15 mouse cellular contexts compared by ENCODE assay signal in the genomic region with DNA sequence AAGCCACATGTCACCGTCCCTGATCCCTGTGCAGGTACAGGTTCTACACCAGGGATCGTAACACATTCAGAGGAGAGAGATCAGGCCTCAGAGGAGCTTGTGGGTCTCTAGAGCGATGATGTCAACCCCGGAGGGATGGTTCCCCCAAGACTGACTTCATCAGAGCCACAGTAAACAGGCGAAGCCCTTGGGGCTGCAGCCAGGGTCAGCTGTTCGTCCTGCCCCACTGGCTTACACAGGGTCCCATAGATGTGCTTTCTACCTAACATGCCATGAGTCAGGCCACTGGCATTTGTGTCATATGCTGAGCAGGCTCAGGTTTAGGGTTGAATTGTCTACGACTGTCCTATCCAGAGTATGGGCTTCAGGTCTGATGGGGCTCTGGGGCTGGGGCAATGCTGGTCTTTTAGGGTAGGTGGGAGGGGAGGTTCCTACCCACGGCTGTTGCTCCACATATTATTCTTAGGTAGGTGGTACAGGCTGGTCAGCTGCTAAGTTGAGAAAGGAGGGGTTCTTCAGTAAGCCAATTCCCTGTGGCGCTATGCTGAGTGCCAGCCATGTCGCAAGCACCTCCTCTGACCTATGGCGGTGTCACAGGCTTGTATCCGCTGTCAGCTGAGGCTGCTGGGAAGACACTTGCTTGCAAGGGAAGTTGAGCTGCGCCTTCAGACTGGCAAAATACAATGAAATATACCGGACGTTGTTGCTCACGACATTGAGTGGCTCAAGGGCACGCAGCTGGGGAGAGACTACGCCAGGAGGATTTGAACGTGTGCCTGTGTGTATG.
DNase-seq lines count a peak whose midpoint lies in the region; ATAC-seq and TF ChIP-seq lines count a peak whose summit lies in the region.
"Had no signal": no experiment of that assay in that cellular context is flagged by ENCODE, and none has a peak within 500 bp of the region (broad histone marks: within the 10 kb centered on the region; RNA-seq: fewer than 3 reads in every experiment).

No protein-coding gene starts in this region.

- no peak for TF ChIP-seq CTCF in lung, adult 2 months (IDR thresholded peaks at IDR 0.05; ENCODE audit: insufficient read depth, low read length)
- TF ChIP-seq CTCF in lung, embryonic 14.5 days (IDR thresholded peaks at IDR 0.05; ENCODE audit: low read depth): no peak

- no peak overlapping the region for H3K4me3 ChIP-seq in hindbrain, embryonic 12.5 days
- no peak overlapping the region for H3K4me3 ChIP-seq in hindbrain, embryonic 14.5 days (replicated peaks; ENCODE audit: low read length)
- no peak overlapping the region for H3K4me3 ChIP-seq in lung, adult 2 months (replicated peaks; ENCODE audit: extremely low read depth, low read depth, low read length)
- no peak overlapping the region for H3K4me3 ChIP-seq in lung, embryonic 14.5 days (ENCODE audit: low read depth, low read length)
- H3K4me3 ChIP-seq: embryonic facial prominence, embryonic 10.5 days; forebrain, embryonic 10.5 days; limb, embryonic 12.5 days; neural tube, embryonic 13.5 days had no signal

- 90% methylated on average over 19 of the region's 19 CpGs for WGBS in hindbrain, embryonic 12.5 days
- WGBS in hindbrain, embryonic 14.5 days: 87% methylated on average over 19 of the region's 19 CpGs
- 62% methylated on average over 19 of the region's 19 CpGs for WGBS in lung, adult 2 months
- 76% methylated on average over 19 of the region's 19 CpGs for WGBS in lung, embryonic 14.5 days

- H3K4me2 ChIP-seq in hindbrain, embryonic 12.5 days (replicated peaks): no peak overlapping the region
- H3K4me2 ChIP-seq in hindbrain, embryonic 14.5 days (replicated peaks): no peak overlapping the region
- no peak overlapping the region for H3K4me2 ChIP-seq in lung, embryonic 14.5 days
- H3K4me2 ChIP-seq: heart, embryonic 11.5 days; limb, embryonic 12.5 days; midbrain, embryonic 11.5 days; neural tube, embryonic 13.5 days had no signal

- no peaks in the 10 kb centered on the region for H3K36me3 ChIP-seq in hindbrain, embryonic 12.5 days
- H3K36me3 ChIP-seq in hindbrain, embryonic 14.5 days (replicated peaks; ENCODE audit: control insufficient read depth, insufficient read depth): no peaks in the 10 kb centered on the region
- no peaks in the 10 kb centered on the region for H3K36me3 ChIP-seq in lung, embryonic 14.5 days (ENCODE audit: insufficient read depth)
- H3K36me3 ChIP-seq: embryonic facial prominence, embryonic 10.5 days; forebrain, embryonic 10.5 days; limb, embryonic 12.5 days; neural tube, embryonic 13.5 days had no signal

- H3K9me3 ChIP-seq in hindbrain, embryonic 12.5 days (replicated peaks): no peaks in the 10 kb centered on the region
- H3K9me3 ChIP-seq in hindbrain, embryonic 14.5 days (ENCODE audit: control insufficient read depth, low read length): no peaks in the 10 kb centered on the region
- no peaks in the 10 kb centered on the region for H3K9me3 ChIP-seq in lung, embryonic 14.5 days (ENCODE audit: low read depth, low read length)
- H3K9me3 ChIP-seq: embryonic facial prominence, embryonic 10.5 days; forebrain, embryonic 10.5 days; limb, embryonic 12.5 days; neural tube, embryonic 13.5 days had no signal

- H3K9ac ChIP-seq in hindbrain, embryonic 12.5 days: no peak overlapping the region
- no peak overlapping the region for H3K9ac ChIP-seq in hindbrain, embryonic 14.5 days
- no peak overlapping the region for H3K9ac ChIP-seq in lung, embryonic 14.5 days
- H3K9ac ChIP-seq: limb, embryonic 12.5 days; neural tube, embryonic 13.5 days had no signal

- DNase-seq in hindbrain, embryonic 14.5 days (ENCODE audit: low spot score): no peak
- peak; percentile 72 to 73 for DNase-seq in lung, adult 18-20 months
- DNase-seq in lung, adult 2 months: no peak
- DNase-seq in lung, embryonic 14.5 days: peak; percentile 64
- DNase-seq in left cerebral cortex, adult 9 months (ENCODE audit: low spot score in 2 of 2): no peak
- DNase-seq in heart, postnatal 25 days (ENCODE audit: low spot score): no peak
- DNase-seq: cerebellum, adult 2 months had no signal

- no peak for TF ChIP-seq POLR2A in lung, adult 2 months (IDR thresholded peaks at IDR 0.05; ENCODE audit: borderline replicate concordance, extremely low read depth, low read depth, low read length)

- intact Hi-C loops in heart, postnatal 25 days (cut with DNase I): loop anchor here (5.0 kb wide), 2 partner anchors 102 to 103 kb away; no protein-coding TSS in a partner anchor

- peak; percentile 6; the same call in 1 of the 2 replicates for ATAC-seq in hindbrain, embryonic 12.5 days (ENCODE audit: low FRiP score)
- ATAC-seq in hindbrain, embryonic 14.5 days (ENCODE audit: low FRiP score): no peak
- no peak for ATAC-seq in lung, embryonic 14.5 days (ENCODE audit: insufficient read depth)
- peak; percentile 72 for ATAC-seq in neutrophil, adult 5-6 weeks (ENCODE audit: extremely low read depth, insufficient number of reproducible peaks, low FRiP score, poor library complexity, severe bottlenecking)

- H3K27me3 ChIP-seq in hindbrain, embryonic 12.5 days: no peaks in the 10 kb centered on the region
- no peaks in the 10 kb centered on the region for H3K27me3 ChIP-seq in hindbrain, embryonic 14.5 days (ENCODE audit: control insufficient read depth, insufficient read depth, low read length)
- H3K27me3 ChIP-seq in lung, embryonic 14.5 days (ENCODE audit: insufficient read depth, low read length): no peaks in the 10 kb centered on the region
- H3K27me3 ChIP-seq: limb, embryonic 12.5 days; neural tube, embryonic 13.5 days had no signal

- peaks cover 33% of the 10 kb centered on the region for H3K4me1 ChIP-seq in hindbrain, embryonic 12.5 days
- H3K4me1 ChIP-seq in hindbrain, embryonic 14.5 days (replicated peaks; ENCODE audit: control insufficient read depth, insufficient read depth, low read length): peaks cover 18% of the 10 kb centered on the region
- H3K4me1 ChIP-seq in lung, adult 2 months (ENCODE audit: control insufficient read depth, insufficient read depth, low read length): peaks cover 41% of the 10 kb centered on the region
- H3K4me1 ChIP-seq in lung, embryonic 14.5 days (ENCODE audit: insufficient read depth): peaks cover 36% of the 10 kb centered on the region

- H3K27ac ChIP-seq in hindbrain, embryonic 12.5 days: peak overlapping the region; percentile 23; the same call in 1 of the 2 replicates
- H3K27ac ChIP-seq in hindbrain, embryonic 14.5 days: no peak overlapping the region
- H3K27ac ChIP-seq in lung, embryonic 14.5 days (ENCODE audit: low read depth): no peak overlapping the region
- H3K27ac ChIP-seq: embryonic facial prominence, embryonic 10.5 days; forebrain, embryonic 10.5 days; limb, embryonic 12.5 days; neural tube, embryonic 13.5 days had no signal

Comparison
In these comparisons a context has a peak if more than half of its experiments do, and no peak if none do; other contexts are left out.
1. ATAC-seq: peak in hindbrain, embryonic 12.5 days (single experiment) and neutrophil, adult 5-6 weeks (single experiment); none in hindbrain, embryonic 14.5 days (single experiment) and lung, embryonic 14.5 days (single experiment).
2. DNase-seq: peak in lung, adult 18-20 months (2 of 2) and lung, embryonic 14.5 days (single experiment); none in hindbrain, embryonic 14.5 days (single experiment), lung, adult 2 months (single experiment), left cerebral cortex, adult 9 months (0 of 2) and heart, postnatal 25 days (single experiment).